Mouse (Mus musculus) megakaryocyte, embryonic 14.5 days (primary cell): Measurements from ENCODE around the gene Dtx2. TPM values are rescaled to one million over a fixed set of nuclear protein-coding genes. Genes with fewer than 3 reads are reported as not detected.

ENCODE experiments used
- H3K27me3 ChIP-seq: replicated peaks from 2 replicates; pipeline ENCODE3; 2012; ENCODE audit warnings: inconsistent platforms
- H3K36me3 ChIP-seq: replicated peaks from 2 replicates; pipeline ENCODE3; 2012; ENCODE audit warnings: low read length, inconsistent platforms, mixed read lengths
- H3K4me1 ChIP-seq: 2 replicates; pipeline ENCODE4 v1.6.1; 2012; ENCODE audit warnings: inconsistent platforms
- H3K4me3 ChIP-seq: replicated peaks from 2 replicates; pipeline ENCODE3; 2012; ENCODE audit warnings: moderate library complexity, mild to moderate bottlenecking, inconsistent platforms
- H3K9me3 ChIP-seq: 2 replicates; pipeline ENCODE4 v1.6.1; 2012; ENCODE audit warnings: inconsistent platforms
- FLI1 ChIP-seq: IDR thresholded peaks from 2 replicates; pipeline ENCODE4 v1.6.1; 2012; ENCODE audit warnings: low read length, inconsistent platforms, mixed read lengths
- GATA1 ChIP-seq: IDR thresholded peaks from 3 replicates; pipeline ENCODE4 v1.6.1; 2012; ENCODE audit warnings: mixed read lengths, low read length, inconsistent platforms, borderline replicate concordance
- polyA plus RNA-seq: library from polyadenylated mRNA; stranded (reverse); fragments of >175 nt; gene quantifications from 2 replicates; pipeline ENCODE4 v1.2.3, GENCODE M21; 2012; ENCODE audit warnings: low replicate concordance; ENCODE audit not compliant: insufficient read depth

The Dtx2 gene
- polyA plus RNA-seq, 1 experiment = 23.7 TPM

DNA sequence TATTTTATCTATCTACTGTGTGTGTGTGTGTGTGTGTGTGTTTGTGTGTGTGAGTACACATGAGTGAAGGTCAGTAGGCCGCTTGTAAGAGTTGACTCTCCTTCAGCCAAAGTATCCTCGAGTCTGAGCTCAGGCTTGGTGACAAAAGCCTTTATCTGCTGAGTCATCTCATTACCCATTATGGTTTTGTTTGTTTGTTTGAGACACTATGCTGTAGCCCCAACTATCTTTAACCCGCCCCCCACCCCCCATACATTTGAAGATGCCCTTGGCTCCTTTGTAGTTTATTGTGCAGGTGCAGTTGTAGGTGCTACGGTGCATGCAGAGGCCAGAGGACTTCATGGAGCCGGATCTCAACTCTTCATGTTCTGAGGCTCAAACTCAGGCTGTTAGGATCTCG, 6.6 kb downstream of the Dtx2 start:
- Histone ChIP-seq H3K27me3 (no peaks in the 10 kb centered on the region), H3K36me3 (peaks cover 69% of the 10 kb centered on the region), H3K4me3 (no peak overlapping the region), H3K9me3 (no peaks in the 10 kb centered on the region), H3K4me1 (peaks cover 62% of the 10 kb centered on the region)
- TF ChIP-seq GATA1 = no peak
- no peak for TF ChIP-seq FLI1

DNA sequence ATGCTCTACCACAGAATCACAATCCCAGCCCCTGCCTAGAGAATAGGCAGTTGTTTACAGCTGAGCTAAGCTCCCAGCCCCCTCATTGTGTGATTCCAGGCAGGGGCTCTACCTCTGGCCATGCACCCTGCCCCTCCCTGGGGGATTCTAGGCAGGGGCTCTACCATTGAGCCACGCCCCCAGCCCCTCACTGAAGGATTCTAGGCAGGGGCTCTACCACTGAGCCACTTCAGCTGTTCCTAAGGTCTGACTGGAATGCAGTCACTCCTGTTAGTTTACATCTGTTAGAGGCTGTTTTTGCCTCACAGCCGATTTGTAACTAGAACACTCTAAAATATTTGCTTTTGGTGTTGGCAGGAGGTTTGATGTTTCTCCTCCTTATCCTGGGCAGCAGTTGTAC, 7.7 kb downstream of the Dtx2 start:
- H3K27me3 ChIP-seq = no peaks in the 10 kb centered on the region
- H3K9me3 ChIP-seq = no peaks in the 10 kb centered on the region
- H3K4me3 ChIP-seq = no peak overlapping the region
- H3K36me3 ChIP-seq = peaks cover 63% of the 10 kb centered on the region
- peaks cover 65% of the 10 kb centered on the region for H3K4me1 ChIP-seq
- TF ChIP-seq FLI1 (no peak), GATA1 (no peak)

GRCm38 (mm10) chr5:136002751-136003151, 8.2 kb downstream of the Dtx2 start:
- TF ChIP-seq GATA1 (no peak), FLI1 (no peak)
- Histone ChIP-seq H3K4me3 (no peak overlapping the region), H3K9me3 (no peaks in the 10 kb centered on the region), H3K4me1 (peaks cover 65% of the 10 kb centered on the region), H3K27me3 (no peaks in the 10 kb centered on the region), H3K36me3 (peaks cover 59% of the 10 kb centered on the region)

- TF ChIP-seq FLI1 (no peak), GATA1 (no peak)
- H3K36me3 ChIP-seq = peaks cover 47% of the 10 kb centered on the region
Observed at GRCm38 (mm10) chr5:136004537-136004936, 9.9 kb downstream of the Dtx2 start.

DNA sequence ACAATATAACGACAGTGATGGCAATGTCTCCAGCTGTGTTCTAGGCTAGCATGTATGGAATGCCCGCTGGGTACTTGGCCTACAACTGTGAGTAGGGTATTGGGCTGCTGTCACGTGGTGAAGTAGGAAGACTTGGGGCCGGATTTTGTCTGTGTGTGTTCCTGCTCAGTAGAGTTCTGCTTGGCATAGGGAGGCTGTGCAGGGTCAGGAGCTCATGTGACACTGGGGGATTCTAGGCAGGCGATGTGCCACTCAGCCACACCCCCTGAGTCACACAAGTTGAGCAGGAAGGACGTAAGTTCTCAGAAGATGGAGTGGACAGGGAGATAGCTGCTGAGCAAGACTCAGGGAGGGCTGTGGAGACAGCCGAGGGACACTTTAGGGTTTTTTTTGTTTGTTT, 13.1 kb downstream of the Dtx2 start:
- peak overlapping the region; percentile 62 for H3K4me3 ChIP-seq
- H3K4me1 ChIP-seq = peaks cover 59% of the 10 kb centered on the region
- H3K27me3 ChIP-seq = no peaks in the 10 kb centered on the region
- H3K9me3 ChIP-seq = no peaks in the 10 kb centered on the region
- TF ChIP-seq GATA1 (no peak), FLI1 (no peak)
- H3K36me3 ChIP-seq = peaks cover 56% of the 10 kb centered on the region

More at GRCm38 (mm10) chr5:136004537-136004936, 9.9 kb downstream of the Dtx2 start:
- no peak overlapping the region for H3K4me3 ChIP-seq
- H3K9me3 ChIP-seq = no peaks in the 10 kb centered on the region
- no peaks in the 10 kb centered on the region for H3K27me3 ChIP-seq
- peaks cover 74% of the 10 kb centered on the region for H3K4me1 ChIP-seq

- Histone ChIP-seq H3K9me3 (no peaks in the 10 kb centered on the region), H3K4me3 (no peak overlapping the region), H3K4me1 (peaks cover 45% of the 10 kb centered on the region), H3K36me3 (peaks cover 79% of the 10 kb centered on the region), H3K27me3 (no peaks in the 10 kb centered on the region)
- TF ChIP-seq GATA1 (no peak), FLI1 (no peak)
Observed at GRCm38 (mm10) chr5:136014877-136015276, 20.3 kb downstream of the Dtx2 start.

DNA sequence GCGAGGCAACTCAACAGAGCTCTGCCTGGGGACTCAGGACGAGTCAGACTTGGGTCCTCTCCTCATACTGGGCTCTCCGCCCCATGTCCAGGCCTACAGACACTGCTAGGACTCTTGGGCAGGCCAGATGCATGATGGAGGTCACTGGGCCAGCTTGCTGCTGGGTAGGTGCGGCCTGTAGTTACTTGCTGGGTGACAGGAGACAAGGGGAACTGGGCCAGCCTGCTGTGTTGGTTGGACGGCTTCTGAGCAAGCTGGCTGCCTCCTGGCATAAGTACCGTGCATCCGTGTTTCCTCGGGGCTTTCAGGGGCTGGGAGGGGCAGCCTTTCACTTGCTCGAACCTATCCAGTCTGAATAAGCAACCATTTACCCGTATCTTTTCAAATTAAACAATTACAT, 21.0 kb downstream of the Dtx2 start:
- no peaks in the 10 kb centered on the region for H3K27me3 ChIP-seq
- TF ChIP-seq FLI1 = no peak

DNA sequence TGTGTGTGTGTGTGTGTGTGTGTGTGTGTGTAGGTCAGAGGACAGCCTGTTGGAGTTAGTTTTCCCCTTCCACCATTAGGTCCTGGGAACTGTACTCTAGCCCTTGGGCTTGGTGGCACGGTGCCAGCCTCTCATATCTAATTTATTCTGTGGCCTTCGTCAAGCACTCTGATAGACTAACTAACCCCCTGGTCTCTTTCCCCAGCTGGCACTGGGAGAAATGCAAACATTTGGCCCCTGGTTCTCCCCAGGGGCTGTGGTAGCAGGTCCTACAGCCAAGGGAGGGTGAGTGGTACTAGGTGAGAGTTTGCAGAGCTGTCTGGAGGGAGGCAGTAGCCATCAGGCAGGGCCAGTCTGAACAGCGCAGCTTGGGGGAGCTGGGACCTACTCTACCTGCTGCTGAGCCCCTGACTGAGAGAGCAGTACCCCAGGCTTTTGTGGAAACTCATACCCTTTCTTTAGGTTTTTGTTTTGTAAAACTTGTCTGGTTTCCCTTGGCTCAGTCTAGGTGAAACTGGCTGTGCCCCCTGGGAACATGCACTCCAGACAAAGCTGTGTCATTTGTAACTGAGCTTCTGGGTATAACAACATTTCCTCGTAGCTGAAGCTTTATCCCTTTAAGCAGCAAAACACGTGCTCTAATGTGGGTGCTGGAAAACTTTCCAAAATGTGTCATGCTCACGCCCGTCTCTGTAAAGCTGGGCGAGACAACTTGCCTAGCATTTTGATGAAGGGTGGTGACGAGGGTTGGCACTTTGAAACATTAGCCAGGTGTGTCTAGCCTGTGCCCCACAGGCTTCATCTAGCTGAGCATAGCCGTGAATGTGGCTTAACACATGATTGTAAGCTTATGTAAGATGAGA, 21.6 kb downstream of the Dtx2 start:
- no peaks in the 10 kb centered on the region for H3K9me3 ChIP-seq
- no peak overlapping the region for H3K4me3 ChIP-seq
- H3K27me3 ChIP-seq = no peaks in the 10 kb centered on the region
- TF ChIP-seq GATA1 (no peak), FLI1 (no peak)
- H3K4me1 ChIP-seq = peaks cover 52% of the 10 kb centered on the region
- peaks cover 78% of the 10 kb centered on the region for H3K36me3 ChIP-seq

More for the DNA sequence above, 21.0 kb downstream of the Dtx2 start:
- Histone ChIP-seq H3K9me3 (no peaks in the 10 kb centered on the region), H3K4me1 (peaks cover 46% of the 10 kb centered on the region), H3K4me3 (no peak overlapping the region), H3K36me3 (peaks cover 79% of the 10 kb centered on the region)

DNA sequence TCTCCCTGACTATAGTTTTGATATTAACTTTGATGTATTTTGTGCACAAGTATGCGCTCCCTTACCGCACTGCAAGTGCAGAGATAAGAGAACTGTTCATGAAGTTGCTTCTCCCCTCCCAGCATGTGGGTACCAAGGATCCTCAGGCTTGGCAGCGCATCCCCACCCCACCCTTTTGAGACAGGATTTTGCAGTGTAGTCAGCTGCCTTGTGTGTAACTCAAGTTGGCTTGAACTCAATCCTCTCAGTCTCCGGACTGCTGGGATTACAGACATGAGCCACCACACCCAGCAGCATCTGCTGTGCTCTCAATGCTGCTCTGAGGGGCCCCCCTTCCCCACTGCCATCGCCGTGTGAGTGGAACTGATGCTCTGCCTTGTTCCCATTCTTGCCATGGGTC, 22.7 kb downstream of the Dtx2 start:
- H3K4me1 ChIP-seq = peaks cover 63% of the 10 kb centered on the region
- no peaks in the 10 kb centered on the region for H3K27me3 ChIP-seq
- H3K36me3 ChIP-seq = peaks cover 78% of the 10 kb centered on the region
- no peak for TF ChIP-seq GATA1
- no peak for TF ChIP-seq FLI1
- H3K4me3 ChIP-seq = no peak overlapping the region
- no peaks in the 10 kb centered on the region for H3K9me3 ChIP-seq

- peaks cover 74% of the 10 kb centered on the region for H3K36me3 ChIP-seq
Observed at GRCm38 (mm10) chr5:136018726-136019125, 24.1 kb downstream of the Dtx2 start.

GRCm38 (mm10) chr5:136019907-136020306, 25.3 kb downstream of the Dtx2 start:
- TF ChIP-seq FLI1 (no peak), GATA1 (no peak)
- H3K36me3 ChIP-seq = peaks cover 78% of the 10 kb centered on the region
- H3K4me3 ChIP-seq = peak overlapping the region; percentile 60
- H3K27me3 ChIP-seq = no peaks in the 10 kb centered on the region
- H3K9me3 ChIP-seq = no peaks in the 10 kb centered on the region
- peaks cover 74% of the 10 kb centered on the region for H3K4me1 ChIP-seq

More at GRCm38 (mm10) chr5:136018726-136019125, 24.1 kb downstream of the Dtx2 start:
- H3K9me3 ChIP-seq = no peaks in the 10 kb centered on the region
- H3K27me3 ChIP-seq = no peaks in the 10 kb centered on the region
- TF ChIP-seq FLI1 (no peak), GATA1 (no peak)
- H3K4me3 ChIP-seq = peak overlapping the region; percentile 34
- H3K4me1 ChIP-seq = peaks cover 68% of the 10 kb centered on the region
